Mouse (Mus musculus) heart, embryonic 12.5 days (tissue): ENCODE measurements around the gene Stac. TPM values are rescaled to one million over a fixed set of nuclear protein-coding genes. Genes with fewer than 3 reads are reported as not detected.

Experiments
- ATAC-seq: fragments of 200-750 bp; cut with Nextera tagmentation; 2 replicates; pipeline ENCODE4 v1.8.0; 2017; ENCODE audit warnings: moderate TSS enrichment, moderate library complexity; ENCODE audit not compliant: insufficient number of reproducible peaks, low FRiP score
- H3K27ac ChIP-seq: fragments of 300-500 bp; sonication (generic); 2 replicates; pipeline ENCODE4 v1.5.1; 2016; ENCODE audit warnings: mild to moderate bottlenecking, moderate library complexity; ENCODE audit not compliant: poor library complexity, severe bottlenecking
- H3K27me3 ChIP-seq: fragments of 300-500 bp; sonication (generic); replicated peaks from 2 replicates; pipeline ENCODE4 v1.6.1; 2016; ENCODE audit warnings: mild to moderate bottlenecking, moderate library complexity
- H3K36me3 ChIP-seq: fragments of 300-500 bp; sonication (generic); 2 replicates; pipeline ENCODE4 v1.6.1; 2016; ENCODE audit warnings: mild to moderate bottlenecking, moderate library complexity
- H3K4me1 ChIP-seq: fragments of 300-500 bp; sonication (generic); replicated peaks from 2 replicates; pipeline ENCODE4 v1.6.1; 2016; ENCODE audit warnings: mild to moderate bottlenecking
- H3K4me2 ChIP-seq: fragments of 300-500 bp; sonication (generic); 2 replicates; pipeline ENCODE4 v1.6.1; 2016; ENCODE audit warnings: mild to moderate bottlenecking, moderate library complexity
- H3K4me3 ChIP-seq: fragments of 300-500 bp; sonication (generic); 2 replicates; pipeline ENCODE4 v1.5.1; 2016; ENCODE audit warnings: mild to moderate bottlenecking
- H3K9ac ChIP-seq: fragments of 300-500 bp; sonication (generic); 2 replicates; pipeline ENCODE4 v1.6.1; 2016; ENCODE audit warnings: mild to moderate bottlenecking, moderate library complexity
- H3K9me3 ChIP-seq: fragments of 300-500 bp; sonication (generic); replicated peaks from 2 replicates; pipeline ENCODE4 v1.6.1; 2016; ENCODE audit warnings: mild to moderate bottlenecking, moderate library complexity
- WGBS: fragments of 180-500 bp; shearing (Covaris S2); methylation state at CpG from one replicate; pipeline ENCODE4 v1.1.7; 2016; 5-methylcytosine and 5-hydroxymethylcytosine counted together
- polyA plus RNA-seq: library from polyadenylated mRNA; unstranded; fragments of >200 nt; fragmentation: Nextera tagmentation; extraction: Ambion mirVana; gene quantifications from 2 replicates; pipeline ENCODE4 v1.2.1, GENCODE M21; 2016

Stac gene
- polyA plus RNA-seq, 1 experiment from 2014 or later: 0.72 TPM

- H3K4me3 ChIP-seq: no peak overlapping the region
- 0 out of 2 replicates have a peak, but pooled peaks cover 3% of the 10 kb centered on the region for H3K4me1 ChIP-seq
- no peaks in the 10 kb centered on the region for H3K36me3 ChIP-seq
- H3K9me3 ChIP-seq: no peaks in the 10 kb centered on the region
- H3K27ac ChIP-seq: no peak overlapping the region
- 62% methylated on average over 15 of the region's 15 CpGs for WGBS
- no peak for ATAC-seq
- no peak overlapping the region for H3K4me2 ChIP-seq
- H3K27me3 ChIP-seq: no peaks in the 10 kb centered on the region
- H3K9ac ChIP-seq: no peak overlapping the region
Measured at GRCm38 (mm10) chr9:111514586-111515473, 175.3 kb downstream of the Stac start.
